Mouse (Mus musculus) left cerebral cortex, adult 8-10 months (tissue): ENCODE data around the gene Nell1. TPM values are rescaled to one million over a fixed set of nuclear protein-coding genes. Genes with fewer than 3 reads are reported as not detected.

ENCODE experiments used
- DNase-seq, 2 experiments: peaks; one replicate each; pipeline ENCODE4 v3.0.0; 2022; ENCODE audit warnings: low spot score in 2 of 2
- total RNA-seq, 4 experiments: library from RNA; stranded (reverse); gene quantifications; 2 replicates each; pipeline ENCODE4 v1.2.4; 2022

Gene Nell1
- total RNA-seq, 4 experiments from 2014 or later, result 60.2 to 67.6 (median 63.0) TPM

GRCm38 (mm10) chr7:50041112-50041511, 66.4 kb downstream of the Nell1 start:
- DNase-seq, result no peak

GRCm38 (mm10) chr7:50050144-50050543, 75.5 kb downstream of the Nell1 start:
- no peak for DNase-seq

DNA sequence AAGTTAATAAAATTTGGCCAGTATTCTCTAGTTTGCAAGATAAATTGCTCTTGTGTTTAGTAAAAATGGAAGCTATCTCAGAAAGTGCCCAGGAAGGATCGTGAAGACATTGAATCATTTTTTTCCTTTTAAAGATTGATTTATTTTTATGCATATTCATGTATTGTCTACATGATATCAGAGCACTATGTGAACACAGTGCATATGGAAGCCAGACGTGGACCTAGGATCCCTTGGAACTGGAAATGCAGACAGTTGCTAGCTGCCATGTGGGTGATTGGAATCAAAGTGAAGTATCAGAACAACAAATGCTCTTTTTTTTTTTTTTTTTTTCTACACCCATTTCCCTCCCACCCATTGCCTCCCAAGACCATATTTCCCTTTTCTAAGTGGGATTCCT, 79.0 kb downstream of the Nell1 start:
- no peak for DNase-seq

DNA sequence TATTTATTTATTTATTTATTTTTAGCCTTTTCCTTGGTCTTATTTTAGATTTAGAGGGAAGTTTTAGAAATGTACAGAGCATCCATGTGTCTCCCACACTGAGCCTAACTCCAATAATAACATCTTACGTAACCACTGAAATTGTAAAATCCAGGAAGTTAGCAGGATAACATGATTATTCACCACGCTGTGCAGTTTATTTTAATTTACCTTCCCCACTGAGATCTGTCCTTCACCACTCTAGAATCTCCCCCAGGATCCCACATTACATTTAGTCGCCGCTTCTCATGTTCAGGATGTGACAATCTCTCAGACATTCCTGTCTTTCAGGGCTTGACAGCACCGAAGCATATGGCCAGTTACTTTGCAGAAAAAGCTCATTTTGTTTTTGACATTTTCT, 119.8 kb downstream of the Nell1 start:
- no peak for DNase-seq

DNA sequence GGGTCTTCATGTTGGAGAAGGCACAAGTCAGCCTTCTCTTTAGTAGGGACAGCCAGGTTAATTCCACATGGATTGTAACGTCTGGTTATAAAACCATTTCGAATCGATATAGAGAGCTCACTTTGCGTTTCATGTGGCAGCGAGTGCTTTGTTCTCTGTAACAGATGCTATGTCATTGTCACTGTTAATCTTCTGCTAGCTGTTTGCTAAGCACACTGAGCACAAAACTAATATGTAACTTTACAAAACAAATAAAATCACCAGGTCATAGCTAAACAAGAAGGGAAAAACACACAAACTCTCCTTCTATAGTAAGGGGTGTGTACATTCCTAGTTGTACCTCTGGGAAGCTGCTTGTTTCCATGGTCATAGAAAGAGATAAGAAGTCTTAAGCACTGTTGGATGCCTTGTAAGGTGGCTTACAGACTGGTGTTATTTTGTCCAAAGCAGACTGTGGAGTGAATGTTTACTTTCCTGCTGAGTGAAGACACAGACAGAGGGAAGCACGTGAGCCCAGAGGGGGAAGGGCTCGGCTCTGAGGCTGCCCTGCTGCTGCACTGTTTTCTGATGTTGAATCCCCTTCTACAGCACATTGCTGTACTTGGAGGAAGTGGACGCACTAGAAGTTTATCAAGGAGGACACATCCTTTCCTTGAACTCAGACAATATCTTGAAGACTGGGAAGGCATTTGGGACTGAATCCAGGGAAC, 131.1 kb downstream of the Nell1 start:
- no peak for DNase-seq

GRCm38 (mm10) chr7:50107261-50107660, 132.6 kb downstream of the Nell1 start:
- no peak for DNase-seq

DNA sequence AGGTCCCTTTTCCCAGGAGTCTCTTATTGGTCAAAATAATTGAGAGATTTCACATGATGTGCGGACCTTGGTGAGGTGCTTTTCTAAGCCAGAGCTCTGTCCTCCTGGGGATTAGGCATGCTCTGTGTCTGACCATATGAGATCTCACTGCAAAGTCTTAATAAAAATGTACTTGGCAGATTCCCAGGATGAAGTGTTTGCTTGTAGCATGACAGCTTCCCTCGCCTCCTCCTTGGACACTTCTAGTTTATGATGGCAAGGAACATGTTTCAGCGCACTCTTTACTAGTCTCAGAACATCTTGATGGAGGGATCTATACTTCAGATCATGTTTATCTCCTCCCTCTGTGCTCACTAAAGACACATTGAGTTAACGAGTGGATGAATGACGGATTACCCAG, 143.7 kb downstream of the Nell1 start:
- no peak for DNase-seq

- DNase-seq, result peak in 1 of 2 experiments; percentile 34
Measured at GRCm38 (mm10) chr7:50137706-50138105, 163.0 kb downstream of the Nell1 start.

DNA sequence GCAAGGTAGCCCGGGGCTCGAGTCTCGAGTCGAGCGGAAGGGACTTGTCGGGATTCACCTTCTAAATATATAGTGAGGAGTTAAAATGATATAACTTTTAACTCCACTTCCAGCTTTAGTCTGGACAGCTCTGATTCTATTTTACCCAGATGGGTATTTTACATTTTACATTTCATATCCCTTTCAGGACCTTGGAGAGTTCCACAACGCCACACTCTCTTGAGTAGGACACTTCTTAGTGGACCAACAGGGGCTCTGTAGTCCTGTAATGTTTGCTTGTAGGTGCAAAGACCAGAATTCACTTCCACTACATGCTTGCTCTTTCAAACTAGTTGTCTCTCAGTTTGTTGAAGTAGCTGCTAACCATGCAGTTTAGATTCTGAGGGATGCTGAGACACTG, 174.7 kb downstream of the Nell1 start:
- no peak for DNase-seq

- DNase-seq, result no peak
Measured at GRCm38 (mm10) chr7:50150838-50151237, 176.2 kb downstream of the Nell1 start.

DNA sequence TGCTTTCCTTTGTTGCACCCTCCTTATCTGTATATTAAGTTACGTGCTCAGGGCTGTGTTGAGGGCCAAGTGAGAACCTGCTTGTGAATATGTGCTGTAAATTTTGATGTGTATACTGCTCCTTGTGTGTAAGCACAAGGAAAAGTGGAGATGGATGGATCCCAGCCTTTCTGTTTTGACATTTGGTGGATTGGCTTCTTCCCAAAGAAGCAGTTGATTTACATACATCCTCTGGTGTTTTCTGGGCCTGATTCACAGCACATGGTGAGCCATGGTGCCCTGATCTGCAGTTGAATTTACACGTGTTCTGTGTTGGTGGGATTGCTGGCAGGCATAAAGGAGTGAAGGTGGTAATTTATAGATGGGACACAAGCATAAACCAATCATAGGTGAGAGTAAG, 179.0 kb downstream of the Nell1 start:
- peak in 1 of 2 experiments; percentile 37 for DNase-seq

DNA sequence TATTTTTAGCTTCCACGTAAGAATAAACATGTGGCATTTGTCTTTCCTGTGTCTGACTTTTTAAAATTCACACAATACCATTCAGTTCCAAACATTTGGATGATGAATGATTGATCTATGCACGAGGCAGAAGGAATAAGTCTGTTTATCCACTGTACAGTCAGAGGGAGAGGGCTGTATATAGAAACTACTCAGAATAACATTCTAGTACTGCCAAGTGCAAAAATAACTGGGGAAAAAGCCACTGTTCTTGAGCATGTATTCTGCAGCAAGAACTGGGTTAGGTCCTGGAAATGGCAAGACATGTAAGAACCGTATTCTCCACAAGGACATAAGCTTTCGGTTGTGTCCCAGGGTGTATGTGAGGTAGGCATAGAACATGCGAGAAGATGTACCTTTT, 187.9 kb downstream of the Nell1 start:
- no peak for DNase-seq

- no peak for DNase-seq
Measured at GRCm38 (mm10) chr7:50168778-50169177, 194.1 kb downstream of the Nell1 start.

GRCm38 (mm10) chr7:50186306-50186705, 211.6 kb downstream of the Nell1 start:
- DNase-seq, result no peak

DNA sequence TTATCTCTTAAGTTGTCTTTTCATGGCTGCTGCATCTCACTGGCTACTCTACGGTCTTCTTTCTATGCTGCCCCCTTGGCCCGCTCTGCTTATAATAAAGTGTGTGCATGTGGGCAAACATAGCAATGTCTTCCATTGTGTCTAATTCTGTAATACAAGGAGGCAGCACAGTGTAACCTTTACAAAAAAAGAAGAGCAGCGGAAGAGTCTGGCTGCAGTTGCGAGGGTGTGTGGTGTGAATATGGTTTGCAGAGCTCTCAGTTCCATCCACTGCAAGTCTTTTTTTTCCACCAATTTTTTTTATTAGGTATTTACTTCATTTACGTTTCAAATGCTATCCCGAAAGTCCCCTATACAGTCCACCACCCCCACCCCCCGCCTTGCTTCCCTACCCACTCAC, 219.3 kb downstream of the Nell1 start:
- no peak for DNase-seq

DNA sequence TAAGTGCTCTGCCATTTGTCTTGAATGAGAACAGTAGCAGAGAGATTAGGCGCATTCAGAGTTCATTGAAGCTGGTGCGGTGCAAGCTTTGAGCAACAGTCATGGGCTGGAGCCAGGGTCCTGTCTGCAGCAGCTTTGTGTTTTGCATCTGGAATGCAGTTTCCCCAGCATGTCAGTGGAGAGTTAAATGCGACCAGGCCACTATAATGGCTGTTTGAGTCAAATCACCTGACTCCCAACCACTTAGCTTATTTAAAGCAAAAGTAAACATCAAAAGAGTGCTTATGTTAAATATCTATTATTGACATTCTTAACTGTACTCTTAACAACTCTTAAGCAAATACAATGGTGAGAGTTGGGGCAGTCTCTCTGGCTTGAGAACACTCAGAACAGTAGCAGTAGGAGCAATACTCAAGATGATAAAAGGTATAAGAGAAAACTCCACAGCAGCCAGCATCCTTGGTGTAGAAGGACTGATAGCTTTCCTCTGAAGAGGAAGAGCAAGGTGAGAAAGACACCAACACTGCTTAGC, 220.5 kb downstream of the Nell1 start:
- no peak for DNase-seq

- peak in 1 of 2 experiments; percentile 16 for DNase-seq
Measured at GRCm38 (mm10) chr7:50205268-50205667, 230.6 kb downstream of the Nell1 start.

DNA sequence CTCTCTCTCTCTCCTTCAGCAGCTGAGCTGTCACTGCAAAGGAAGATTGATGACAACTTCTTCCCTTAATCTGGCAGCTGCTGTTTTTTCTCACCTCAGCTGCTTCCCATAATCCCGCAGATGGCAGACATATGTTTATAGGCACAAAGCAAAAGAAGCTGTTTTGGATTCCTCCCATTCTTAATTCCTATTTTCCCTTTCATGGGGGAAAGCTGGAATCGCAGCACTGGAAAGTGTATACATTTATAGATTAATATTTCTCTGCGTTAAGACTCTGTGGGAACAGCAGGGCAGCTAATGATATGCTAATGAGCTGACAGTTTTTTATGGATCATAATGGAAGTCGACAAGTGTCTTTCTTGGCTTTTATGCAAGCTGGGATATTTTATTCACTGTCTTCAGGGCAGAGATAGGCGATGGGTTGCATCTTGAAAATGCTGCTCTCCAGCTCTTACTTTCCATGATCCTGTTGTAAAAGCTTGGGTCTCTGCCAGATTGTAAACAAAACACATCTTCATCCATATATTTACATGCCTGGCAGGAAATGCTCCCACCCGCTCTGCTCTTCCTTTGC, 236.1 kb downstream of the Nell1 start:
- no peak for DNase-seq

DNA sequence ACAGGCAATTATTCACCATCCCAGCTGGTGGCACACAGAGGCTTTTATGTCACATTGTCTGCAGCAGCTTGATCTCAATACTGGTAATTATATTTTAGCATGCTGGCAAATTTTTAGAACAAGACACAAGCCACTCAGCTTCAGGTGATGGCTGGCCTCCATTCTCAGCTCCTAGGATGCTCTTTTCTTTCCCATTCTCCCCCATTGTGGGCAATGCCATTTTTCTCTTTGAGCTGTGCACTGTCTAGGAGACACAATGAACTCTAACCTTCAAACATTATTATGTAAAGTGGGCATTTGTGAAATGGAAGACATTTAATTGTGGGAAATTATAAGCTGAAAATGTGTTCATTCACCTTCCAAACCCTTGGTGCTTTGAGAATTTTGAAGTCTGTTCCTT, 247.2 kb downstream of the Nell1 start:
- no peak for DNase-seq

- no peak for DNase-seq
Measured at GRCm38 (mm10) chr7:50226621-50227020, 252.0 kb downstream of the Nell1 start.

DNA sequence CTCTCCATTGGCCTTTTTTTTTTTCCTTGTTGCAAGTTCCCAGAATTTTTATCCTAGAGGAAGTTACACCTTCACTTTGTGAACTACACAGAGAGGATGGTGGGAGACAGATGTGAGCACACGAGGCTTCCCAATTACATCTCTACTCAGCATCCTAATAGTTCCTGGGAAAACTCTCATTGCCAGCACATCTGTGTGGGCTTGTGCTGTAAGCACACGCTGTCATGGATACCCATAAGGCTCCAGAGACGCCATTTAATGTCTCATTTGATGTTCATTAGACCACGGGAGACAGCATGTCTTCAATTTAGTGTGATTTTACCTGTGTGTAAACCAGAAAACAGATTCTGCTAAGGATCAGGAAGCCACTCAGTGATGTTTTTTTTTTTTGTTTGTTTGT, 253.6 kb downstream of the Nell1 start:
- no peak for DNase-seq

- no peak for DNase-seq
Measured at GRCm38 (mm10) chr7:50241213-50241612, 266.5 kb downstream of the Nell1 start.

DNA sequence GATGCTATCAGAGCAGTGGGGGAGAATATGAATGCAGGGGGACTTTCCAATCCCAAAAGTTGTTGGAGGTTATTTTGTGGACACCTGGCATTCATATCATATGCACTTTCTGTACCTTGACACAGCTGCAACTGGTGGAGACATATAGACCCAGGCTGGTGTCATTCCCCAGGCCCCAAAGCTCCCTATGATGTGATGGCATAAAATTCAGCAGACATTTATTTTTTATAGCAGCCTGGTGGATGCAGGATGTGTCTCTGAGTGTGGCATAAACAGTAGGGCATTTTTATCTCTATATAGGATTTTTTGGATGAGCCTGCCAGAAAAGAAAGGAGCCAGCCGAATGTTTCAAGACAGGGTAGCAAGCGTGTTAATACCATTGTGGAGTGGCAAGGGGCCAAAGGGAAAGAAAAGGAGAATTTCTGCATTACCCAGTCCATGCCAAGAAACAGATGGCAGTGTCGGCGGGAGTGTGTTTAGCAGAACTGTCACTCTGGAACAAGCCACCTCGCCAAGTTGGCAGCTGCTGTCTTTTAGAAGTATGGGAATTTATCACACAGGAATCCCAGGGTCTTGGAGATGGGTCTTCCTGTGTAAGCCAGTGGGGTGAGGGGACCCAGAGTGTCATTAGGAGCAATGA, 267.1 kb downstream of the Nell1 start:
- DNase-seq, result peak; percentile 62 to 94
